Mouse (Mus musculus): Measurements from ENCODE around the gene Erbin.

DNA sequence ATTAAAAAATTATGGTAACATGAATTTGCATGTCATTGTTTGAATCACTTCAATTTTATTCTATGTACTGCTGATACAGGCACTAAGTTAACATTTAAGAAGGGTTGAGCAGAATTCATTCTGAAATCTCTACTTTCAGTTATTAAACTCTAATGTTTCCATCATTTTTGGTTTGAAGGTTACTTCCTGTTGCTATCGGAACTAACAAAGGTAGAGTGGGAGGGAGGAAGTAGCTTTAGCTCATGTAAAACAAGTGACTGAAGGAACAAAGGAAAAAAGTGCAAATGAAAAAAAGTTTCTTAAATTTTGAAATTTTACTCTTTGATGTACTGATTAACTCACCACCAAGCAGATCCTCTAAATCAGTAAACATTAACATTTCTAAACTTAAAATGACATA, 98.0 kb downstream of the Erbin start:
- TF ChIP-seq CTCF (IDR thresholded peaks at IDR 0.05; ENCODE audit: low read depth), result no peak
- no peak for TF ChIP-seq EP300 (IDR thresholded peaks at IDR 0.05; ENCODE audit: low read depth)

Data from liver, postnatal 0 days (tissue).